Mouse (Mus musculus): ENCODE results near the gene Prr36. TPM values are rescaled to one million over a fixed set of nuclear protein-coding genes. Genes with fewer than 3 reads are reported as not detected.

Gene Prr36
- total RNA-seq, 4 experiments from 2014 or later: not detected

DNA sequence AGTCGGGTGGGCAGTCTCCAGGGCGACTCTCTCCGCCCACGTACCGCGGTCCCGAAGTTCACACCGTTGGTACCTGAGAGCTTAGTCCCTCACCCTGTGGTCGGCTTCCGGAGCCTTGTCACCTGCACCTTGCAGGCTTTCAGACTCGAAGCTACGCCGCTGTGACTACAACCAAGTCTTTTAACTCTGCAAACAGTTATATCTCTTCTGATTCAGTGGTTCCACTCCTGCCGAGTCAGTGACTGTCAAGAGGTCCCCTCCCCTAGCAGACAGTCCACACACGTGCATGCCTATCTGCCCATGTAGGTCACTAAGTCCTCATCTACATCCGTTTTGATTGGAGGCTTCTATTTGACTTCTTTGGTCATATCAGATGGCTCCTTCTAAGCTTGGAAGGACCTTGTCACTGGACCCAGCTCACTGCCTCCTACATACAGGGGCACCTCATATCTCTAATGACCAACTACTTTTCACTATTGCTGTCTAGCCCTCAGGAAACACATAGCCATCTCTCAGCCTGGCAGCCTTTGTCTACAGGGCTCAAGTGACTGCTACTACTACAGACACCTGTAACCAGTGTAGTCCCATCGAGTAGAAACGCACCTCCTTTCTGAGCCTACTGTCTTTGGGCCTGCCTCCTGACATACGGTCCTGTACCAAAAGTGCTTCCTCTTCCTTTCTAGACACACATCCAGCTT, 22.1 kb upstream of the Prr36 start:
- no peak for DNase-seq (ENCODE audit: low spot score)

DNA sequence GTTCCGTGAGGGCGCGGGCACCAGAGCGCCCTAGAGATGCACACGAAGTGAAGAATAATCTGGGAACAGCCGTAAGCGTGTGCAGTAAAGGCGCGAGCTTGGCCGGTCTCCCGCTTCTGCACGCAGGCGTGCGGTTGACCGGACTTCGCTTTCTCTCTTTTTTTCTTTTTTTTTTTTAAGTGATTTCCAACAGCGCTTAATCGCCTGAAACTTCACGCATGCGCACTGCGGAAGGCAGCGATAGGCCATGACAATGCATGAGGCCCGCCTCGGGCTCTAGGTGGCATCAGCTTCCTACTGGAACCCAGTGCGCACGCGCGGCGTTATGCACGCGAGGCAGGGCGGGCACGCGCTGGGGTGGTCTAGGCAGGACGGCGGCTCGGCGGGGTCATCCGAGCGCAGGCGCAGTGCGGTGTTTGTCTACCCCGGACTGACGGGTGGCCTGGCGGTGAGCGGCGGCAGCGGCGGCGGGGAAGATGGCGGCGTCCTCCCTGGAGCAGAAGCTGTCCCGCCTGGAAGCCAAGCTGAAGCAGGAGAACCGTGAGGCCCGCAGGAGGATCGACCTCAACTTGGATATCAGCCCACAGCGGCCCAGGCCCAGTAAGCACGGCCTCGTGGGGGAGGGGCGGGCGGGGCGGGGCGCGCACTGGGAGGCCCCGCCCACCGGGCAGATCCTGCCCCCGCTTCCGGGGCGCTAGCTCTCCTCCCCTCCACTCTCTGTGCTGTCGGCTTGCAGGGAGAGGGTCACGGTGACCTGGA, 21.4 kb upstream of the Prr36 start, which contains the start of the genes Map2k7 and Gm49320:
Gene Map2k7 (plus strand): TSS at position 307 of the 759 bp plus-strand sequence.
Gene Gm49320 (plus strand): TSS at position 432 of the 759 bp plus-strand sequence.
- peak; percentile 100 for DNase-seq (ENCODE audit: low spot score)

DNA sequence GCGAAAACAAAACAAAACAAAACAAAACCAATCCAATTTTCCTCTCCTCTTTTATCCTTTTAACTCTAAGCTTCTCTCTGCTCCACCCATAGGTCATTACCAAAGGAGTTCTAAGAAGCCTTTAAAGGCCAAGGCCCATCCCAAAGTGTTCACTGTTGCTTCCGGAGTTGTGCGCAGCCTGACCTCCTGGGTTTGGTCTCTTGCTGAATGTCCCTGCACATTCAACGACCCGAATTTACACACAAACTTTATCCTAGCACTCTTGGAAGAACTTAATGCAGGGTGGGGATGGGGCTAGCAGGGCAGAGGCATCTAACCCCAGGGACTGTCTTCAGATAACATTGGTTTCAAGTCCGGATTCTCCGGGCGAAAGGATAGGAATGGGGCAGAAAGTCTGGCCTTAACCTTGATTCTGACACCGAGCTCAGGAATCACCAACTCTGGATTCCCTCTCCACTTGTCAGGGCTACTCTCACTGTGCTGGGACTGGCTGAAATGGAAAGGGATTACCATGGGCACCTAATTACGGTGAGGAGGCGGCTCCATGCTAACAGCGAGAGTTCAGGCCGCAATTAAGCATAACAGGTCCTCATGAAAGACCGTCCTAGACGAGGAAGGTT, 20.7 kb upstream of the Prr36 start:
- DNase-seq (ENCODE audit: low spot score): peak; percentile 41

DNA sequence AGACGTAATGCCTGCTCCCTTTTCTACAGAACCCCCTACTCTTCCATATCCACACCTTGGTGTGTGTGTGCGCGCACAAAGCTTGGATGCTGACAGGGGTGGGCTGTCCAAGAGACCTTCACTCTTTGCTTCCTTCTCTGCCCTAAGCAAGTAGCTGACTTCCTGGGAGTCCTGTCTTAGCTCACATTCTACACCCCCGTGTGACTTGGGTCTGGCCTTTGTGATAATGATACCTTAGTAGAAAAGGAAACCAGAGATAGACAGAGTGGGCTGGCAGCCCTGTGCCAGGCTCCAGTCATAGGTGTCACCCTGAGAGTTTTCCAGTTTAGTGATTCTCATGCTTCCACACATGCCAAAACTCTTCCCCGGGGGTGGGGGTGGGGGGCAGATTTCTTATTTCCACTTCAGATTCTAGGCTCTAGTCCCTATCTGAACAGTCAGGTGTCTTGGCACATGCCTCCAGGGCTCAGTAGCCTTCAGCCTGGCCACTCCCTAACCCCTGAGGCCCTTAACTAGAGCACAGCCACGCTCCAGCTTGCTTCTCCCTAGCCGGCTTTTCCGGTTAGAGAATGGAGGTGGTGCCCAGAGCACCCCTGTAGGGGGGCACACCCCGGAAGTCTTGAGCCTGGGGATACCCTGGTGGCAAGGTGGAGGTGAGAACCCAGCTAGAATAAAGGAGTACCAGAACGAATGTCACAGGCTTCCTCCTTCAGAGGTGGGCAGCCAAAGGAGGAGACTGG, 13.5 kb upstream of the Prr36 start:
- no peak for DNase-seq (ENCODE audit: low spot score)

DNA sequence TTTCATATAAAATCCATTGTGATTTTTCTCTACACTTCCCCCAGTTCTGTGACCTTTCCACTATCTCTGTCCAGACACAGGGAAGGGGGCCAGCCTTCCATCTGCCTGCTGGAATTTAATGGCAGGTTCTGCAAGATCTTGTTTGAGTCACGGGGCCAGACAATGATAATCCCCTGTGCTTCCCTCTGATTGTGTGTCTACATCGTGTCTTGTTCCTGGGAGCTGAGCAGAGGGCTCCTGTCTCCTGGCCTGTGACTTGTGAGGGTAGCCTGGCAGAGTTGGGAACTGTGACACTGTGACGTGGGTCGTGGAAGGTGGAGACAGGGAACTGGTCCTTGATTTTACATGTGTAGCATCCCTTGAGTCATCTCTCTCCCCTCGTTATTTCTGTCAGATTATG, 12.5 kb upstream of the Prr36 start:
- DNase-seq (ENCODE audit: low spot score): no peak

DNA sequence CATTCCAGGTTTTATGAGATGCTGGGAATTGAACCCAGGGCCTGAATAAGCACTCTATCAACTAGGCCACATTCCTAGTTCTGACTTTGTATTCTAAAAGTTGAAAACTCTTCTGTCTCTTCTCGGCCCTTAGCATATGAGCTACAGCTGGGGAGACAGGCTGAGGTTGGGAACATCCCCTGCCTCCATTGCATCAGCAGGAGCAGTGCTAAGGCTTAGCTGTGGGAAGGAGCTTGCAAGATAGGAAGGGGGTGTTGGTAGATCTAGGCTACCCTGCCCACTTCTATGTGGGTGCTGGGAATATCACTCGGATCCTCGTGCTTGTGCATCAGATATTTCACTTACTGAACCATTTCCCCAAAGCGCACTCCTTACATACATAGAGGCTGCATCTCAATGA, 10.7 kb upstream of the Prr36 start:
- DNase-seq (ENCODE audit: low spot score): no peak

DNA sequence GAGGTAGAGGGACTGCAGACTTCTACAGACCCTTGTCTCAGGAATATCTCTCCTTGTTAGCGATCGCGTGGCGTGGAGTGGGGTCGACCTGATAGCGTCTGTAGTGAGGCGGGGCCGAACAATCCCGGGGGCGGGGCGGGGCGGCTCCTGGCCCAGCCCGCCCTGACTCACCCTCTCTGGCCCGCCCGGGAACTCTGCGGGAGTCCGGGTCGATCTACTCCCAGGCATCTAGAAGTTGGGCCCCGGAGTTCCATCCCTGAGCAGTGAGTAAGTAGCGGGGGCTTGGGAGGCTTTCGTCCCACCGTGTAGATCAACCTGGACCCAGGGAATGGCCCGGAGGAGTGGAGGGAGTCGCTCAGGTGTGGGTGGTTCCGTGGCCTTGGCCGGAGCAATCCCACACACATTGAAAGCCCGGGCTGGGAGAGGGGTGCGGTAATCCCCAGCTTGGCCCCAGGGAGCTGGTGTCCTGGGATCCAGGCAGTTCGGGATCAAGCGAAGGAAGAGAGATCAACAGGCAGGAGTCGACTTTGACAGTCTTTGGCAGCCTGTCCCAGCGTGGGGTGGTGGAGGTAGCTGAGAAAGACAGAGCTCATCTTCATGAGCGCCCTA, 9.6 kb upstream of the Prr36 start, which contains the start of gene Lrrc8e:
Gene Lrrc8e (plus strand): TSS at position 89 of the 609 bp plus-strand sequence.
- DNase-seq (ENCODE audit: low spot score): no peak

DNA sequence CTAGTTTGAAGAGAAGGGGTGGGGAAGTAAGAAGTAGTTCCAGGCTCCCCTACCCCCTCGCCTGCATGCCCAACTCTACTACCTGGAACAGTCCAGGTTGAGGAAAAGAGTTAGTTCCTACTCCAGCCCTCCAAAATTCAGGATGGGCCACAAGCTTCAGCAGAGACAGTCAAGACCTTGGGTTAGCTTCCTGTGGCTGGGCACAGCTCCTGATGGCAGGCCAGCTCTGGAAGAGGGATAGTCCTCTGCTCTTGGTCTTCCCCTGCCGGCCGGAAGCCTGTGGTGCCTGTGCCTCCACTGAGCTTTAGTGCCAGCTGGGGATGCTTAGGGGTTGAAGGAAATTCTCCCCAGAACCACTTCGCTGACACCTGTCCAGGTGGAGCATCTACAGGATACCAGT, 9.1 kb upstream of the Prr36 start:
- no peak for DNase-seq (ENCODE audit: low spot score)

DNA sequence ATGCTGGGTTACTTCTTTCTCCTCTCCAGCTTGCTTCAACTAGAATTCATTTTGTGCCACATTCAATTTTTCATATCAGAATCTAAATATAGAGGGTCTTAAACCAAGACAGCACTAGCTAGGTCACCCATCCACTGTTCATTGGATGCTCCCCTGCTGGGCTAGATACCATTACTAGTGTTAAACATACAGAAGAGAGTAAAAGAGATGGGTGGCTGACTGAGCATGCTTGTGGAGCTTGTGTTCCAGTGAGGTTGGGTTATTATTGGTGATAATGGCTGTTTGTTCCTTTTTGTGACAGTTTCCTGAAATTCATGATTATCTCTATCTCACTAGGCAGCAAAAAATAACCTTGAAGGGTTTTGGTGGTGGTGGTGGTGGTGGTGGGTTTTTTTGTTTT, 4.8 kb upstream of the Prr36 start:
- no peak for DNase-seq (ENCODE audit: low spot score)

DNA sequence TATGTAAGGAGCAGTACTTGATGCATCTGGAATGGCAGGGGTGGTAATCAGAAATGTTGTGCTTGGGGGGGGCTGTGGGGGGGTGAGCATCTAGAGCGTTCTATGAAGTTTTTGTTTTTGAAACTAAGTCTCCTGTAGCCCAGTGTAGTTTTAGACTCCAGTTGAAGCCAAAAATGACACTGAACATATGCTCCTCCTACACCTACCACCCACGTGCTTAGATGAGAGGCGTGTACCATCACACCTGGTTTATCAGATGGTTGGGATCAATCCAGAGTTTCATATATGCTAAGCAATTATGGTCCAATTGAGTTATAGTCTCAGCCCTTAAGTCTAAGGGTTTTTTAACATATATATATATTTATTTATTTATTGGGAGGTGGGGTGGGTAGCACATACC, 2.4 kb upstream of the Prr36 start:
- DNase-seq (ENCODE audit: low spot score): no peak

DNA sequence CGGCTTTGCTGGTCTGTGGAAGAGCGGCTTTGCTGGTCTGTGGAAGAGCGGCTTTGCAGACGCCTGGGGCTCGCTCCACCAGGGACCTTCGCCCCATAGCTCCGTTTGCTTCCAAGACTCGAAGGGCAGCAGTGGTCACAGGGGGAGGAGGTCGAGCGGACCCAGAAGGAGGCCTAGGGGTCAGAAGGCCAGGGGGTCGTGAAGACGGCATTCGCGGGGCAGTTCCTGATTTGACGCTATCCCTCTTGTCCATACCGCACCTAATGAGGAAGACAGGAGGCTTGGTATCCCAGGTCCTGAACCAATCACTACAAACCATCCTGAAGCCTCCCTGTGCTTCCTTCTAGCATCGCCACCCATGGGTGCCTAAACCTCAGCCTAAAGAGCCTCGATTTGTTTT, 963 bp downstream of the Prr36 start:
- no peak for DNase-seq (ENCODE audit: low spot score)

DNA sequence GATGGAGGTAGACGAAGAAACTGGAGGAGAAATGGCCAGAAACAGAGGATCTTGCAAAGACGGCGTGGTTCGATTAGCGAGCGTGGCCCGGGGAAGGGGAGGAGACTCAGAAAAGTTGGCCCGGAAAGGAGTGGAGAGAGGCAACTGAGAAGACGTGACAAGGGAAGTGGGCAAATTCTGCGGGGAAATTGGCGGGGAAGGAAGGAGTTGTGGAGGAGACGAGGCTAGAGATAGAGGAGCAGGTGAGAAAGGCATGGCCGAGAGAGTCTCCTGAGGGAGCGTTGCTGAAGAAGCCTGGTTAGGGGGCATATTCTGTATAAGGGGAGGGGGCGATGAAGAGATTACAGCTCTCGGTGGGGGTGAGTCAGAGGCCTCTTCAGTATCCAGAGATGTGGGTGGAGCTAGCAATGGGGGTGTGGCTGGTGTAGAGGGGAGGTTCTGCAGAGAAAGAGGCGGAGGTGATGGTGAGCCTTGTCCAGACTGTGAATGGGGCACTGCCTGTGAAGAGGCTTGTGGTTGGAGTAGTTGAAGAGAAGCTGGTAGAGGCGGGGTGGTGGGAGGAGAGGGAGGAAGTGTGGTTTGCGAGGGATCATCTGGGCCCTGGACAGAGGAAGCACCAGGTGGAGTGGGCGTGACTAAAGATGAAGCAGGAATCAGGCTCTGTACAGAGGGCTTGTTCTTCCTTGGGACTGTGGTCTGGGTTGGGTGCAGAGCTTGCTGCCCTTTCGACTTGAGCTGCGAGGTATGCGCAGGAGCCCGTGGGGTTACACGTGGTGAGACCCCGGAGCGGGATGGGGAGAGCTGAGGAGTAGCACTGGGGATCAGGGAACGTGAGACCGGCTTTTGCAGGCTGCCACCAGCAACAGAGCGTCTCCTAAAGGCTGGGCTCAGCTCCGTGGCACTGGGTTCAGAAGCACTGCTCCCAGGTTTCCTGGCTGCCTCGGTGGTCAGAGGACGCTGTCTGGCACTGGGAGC, 3.0 kb downstream of the Prr36 start:
- DNase-seq (ENCODE audit: low spot score): peak; percentile 36

DNA sequence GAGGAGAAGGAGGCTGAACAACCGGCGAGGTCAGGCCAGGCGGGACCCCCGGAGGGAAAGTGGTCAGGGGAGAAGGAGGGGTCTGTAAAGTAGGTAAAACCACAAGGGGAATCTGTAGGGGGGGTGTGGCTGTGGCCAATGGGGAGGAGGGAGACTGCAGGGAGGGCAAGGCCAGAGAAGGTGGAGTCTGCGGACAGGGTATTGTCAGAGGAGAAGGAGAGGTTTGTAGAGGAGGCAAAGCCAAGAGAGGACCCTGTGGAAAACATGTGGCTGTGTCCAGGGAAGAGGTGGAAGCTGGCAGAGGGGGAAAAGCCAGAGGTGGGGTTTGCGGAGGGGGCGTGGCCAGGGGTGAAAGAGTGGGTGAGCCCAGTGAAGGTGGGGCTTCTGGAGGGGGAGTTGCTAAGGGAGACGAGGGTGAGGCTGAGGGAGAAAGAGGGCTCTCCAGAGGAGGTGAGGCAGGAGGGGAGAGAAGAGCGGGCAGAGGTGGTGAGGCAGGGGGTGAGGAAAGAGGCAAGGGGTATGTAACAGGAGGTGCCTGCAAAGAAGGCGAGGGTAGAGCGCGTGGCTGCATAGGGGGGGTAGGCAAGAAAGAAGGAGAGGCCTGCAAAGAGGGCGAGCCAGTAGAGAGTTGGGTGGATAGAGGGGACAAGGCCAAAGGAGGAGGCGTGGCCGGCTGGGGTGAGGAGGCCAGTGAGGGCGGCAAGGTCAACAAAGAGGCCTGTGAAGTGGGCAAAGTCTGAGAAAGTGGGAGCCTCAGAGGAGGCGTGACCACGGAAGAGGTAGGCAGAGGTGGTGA, 3.9 kb downstream of the Prr36 start:
- no peak for DNase-seq (ENCODE audit: low spot score)

DNA sequence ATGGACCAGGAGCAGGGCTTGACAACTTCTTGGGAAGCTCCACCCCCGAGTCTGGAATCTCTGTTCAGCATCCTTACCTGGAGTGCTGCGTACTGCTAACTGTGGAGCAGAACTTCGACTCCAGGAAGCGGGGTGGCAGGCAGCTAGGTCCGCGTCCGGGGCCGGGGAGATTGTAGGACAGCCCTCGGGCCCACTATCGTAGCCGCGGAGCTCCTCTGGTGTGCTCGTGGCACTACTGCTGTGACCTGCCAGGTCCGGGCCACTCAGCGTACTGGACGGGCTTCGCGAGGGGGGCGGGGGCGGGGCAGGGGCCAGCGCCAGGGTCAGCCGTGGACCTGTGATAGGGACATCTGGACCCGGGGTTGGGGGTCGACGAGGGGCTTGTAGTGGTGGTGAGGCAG, 4.5 kb downstream of the Prr36 start:
- no peak for DNase-seq (ENCODE audit: low spot score)

DNA sequence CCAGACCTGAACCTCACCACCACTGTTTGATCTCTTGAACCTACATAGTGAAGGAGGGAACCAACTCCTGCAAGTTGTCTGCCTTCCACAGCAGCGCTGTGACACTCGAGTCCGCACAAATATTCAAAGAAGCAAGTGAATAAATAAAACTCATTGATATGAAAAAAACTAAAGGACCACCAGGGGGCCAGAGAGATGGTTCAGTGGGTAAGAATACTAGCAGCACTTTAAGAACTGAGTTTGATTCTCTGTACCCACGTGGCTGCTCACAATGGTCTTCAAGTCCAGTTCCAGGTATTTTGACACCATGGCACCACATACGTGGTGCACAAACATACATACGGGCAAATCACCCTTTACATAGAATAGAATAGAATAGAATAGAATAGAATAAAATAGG, 6.2 kb downstream of the Prr36 start:
- no peak for DNase-seq (ENCODE audit: low spot score)

DNA sequence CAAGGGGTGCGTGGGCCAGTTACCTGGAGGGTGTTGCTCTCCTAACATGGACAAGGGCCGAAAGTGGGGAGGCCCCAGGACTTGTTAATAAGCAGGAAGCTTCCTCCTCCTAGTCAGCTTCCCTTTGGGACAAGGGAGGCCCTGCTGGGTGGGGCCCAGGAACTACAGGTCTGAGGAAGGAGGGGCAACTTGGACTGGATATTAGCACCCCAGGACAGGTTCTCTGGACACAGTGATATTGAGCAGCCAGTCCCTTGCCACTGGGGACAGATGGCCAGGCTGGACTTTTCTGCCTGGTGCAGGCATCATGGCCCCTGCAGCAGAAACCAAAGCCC, 10.3 kb downstream of the Prr36 start:
- DNase-seq (ENCODE audit: low spot score): no peak

DNA sequence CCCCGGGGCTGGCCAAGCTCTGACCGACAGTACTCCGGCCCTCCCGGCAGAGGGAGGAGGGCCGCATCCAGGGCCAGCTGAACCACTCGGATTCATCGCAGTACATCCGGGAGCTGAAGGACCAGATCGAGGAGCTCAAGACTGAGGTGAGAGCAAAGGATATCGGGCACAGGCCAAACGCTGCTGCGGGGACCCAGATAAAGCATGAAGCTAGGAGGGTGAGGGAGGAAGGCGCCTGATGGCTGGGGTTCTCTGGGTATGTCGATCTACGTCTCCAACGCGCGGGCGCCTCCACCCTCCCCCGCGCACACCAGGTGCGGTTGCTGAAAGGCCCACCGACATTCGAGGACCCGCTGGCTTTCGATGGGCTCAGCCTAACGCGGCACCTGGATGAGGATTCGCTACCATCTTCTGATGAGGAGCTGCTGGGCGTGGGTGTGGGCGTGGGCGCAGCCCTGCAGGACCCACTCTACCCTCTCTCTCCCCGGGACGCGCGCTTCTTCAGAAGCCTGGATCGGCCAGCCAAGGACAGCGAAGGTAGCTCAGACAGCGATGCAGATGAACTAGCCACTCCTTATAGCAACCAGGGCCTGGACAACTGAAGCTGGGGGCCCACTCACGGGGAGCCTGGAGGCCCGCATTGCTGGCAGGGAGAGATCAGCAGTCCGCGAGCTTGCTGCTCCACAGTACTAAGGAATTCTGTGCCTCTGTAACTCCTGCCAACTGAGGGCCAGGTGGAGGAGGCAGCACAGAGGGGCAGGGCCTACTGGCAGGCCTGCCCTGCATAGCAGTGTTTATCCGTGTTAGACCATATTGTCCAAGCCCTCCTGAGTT, 10.9 kb downstream of the Prr36 start:
- DNase-seq (ENCODE audit: low spot score): no peak

DNA sequence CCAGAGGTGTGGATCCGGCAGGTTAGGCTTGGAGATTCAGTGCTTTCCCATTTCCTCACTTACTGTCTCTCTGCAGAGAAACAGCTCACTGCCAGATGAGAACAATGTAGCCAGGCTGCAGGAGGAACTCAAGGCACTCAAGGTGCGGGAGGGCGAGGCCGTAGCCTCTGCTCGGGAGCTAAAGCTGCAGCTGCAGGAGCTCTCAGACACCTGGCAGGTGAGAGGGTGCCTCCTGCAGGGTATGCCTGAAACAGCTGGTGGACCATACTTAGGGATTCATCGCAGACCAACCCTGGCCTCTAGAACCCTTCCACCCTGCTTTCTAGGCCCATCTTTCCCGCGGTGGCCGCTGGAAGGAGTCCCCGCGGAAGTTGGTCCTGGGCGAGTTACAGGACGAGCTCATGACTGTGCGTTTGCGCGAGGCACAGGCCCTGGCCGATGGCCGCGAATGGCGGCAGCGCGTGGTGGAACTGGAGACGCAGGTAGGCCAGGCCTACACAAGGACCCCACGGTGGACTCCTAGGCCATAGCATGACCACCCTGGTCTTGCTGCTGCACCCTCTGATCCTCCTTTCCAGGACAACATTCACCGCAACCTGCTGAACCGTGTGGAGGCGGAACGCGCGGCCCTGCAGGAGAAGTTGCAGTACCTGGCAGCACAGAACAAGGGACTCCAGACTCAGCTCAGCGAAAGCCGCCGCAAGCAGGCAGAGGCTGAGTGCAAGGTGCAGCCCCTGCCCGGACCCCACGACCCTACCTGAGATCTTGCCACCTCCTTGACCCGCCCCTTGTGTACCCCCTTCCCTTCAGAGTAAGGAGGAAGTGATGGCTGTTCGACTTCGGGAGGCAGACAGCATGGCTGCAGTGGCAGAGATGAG, 11.8 kb downstream of the Prr36 start:
- no peak for DNase-seq (ENCODE audit: low spot score)

Data from heart, adult 8-10 months (tissue).